Mouse (Mus musculus) olfactory bulb, adult 2 months (tissue): Measurements from ENCODE around the gene Tmem191c. TPM values are rescaled to one million over a fixed set of nuclear protein-coding genes. Genes with fewer than 3 reads are reported as not detected.

Experiments
- H3K27ac ChIP-seq: fragments of 200-500 bp; 2 replicates; pipeline ENCODE4 v1.5.1; 2012; ENCODE audit warnings: low read depth, low read length; ENCODE audit not compliant: insufficient read depth
- H3K4me1 ChIP-seq: fragments of 200-500 bp; 2 replicates; pipeline ENCODE4 v1.6.1; 2012; ENCODE audit warnings: low read length; ENCODE audit not compliant: control insufficient read depth, insufficient read depth
- H3K4me3 ChIP-seq: fragments of 200-500 bp; 2 replicates; pipeline ENCODE4 v1.5.1; 2012; ENCODE audit warnings: mild to moderate bottlenecking, low read depth, low read length, moderate library complexity; ENCODE audit not compliant: insufficient read depth
- CTCF ChIP-seq: fragments of 200-500 bp; IDR thresholded peaks from 2 replicates; pipeline ENCODE4 v1.5.1; 2012; ENCODE audit warnings: low read depth, mild to moderate bottlenecking, low read length, moderate library complexity; ENCODE audit not compliant: insufficient read depth
- POLR2A ChIP-seq: fragments of 200-500 bp; IDR thresholded peaks from 2 replicates; pipeline ENCODE4 v1.6.1; 2012; ENCODE audit warnings: mild to moderate bottlenecking, low read depth, low read length, moderate library complexity; ENCODE audit not compliant: insufficient read depth
- WGBS: fragments of 180-500 bp; shearing (Covaris S2); methylation state at CpG from one replicate; pipeline ENCODE4 v1.1.7; 2018; 5-methylcytosine and 5-hydroxymethylcytosine counted together
- polyA plus RNA-seq: library from polyadenylated mRNA; stranded (reverse); fragments of >200 nt; gene quantifications from 2 replicates; pipeline ENCODE4 v1.2.4, GENCODE M21; 2012; ENCODE audit warnings: low replicate concordance; ENCODE audit not compliant: missing spikeins, insufficient read depth, insufficient read length

Tmem191c gene
- polyA plus RNA-seq, 1 experiment, result not detected

- H3K4me1 ChIP-seq, result peaks cover 10% of the 10 kb centered on the region; the same call in 1 of the 2 replicates
- TF ChIP-seq POLR2A (no peak), CTCF (no peak)
- H3K4me3 ChIP-seq, result no peak overlapping the region
- WGBS, result 90% methylated on average over 2 of the region's 2 CpGs
- H3K27ac ChIP-seq, result no peak overlapping the region
Observed at GRCm38 (mm10) chr16:17239409-17239808, 36.5 kb upstream of the Tmem191c start.

- TF ChIP-seq POLR2A (no peak), CTCF (no peak)
- Histone ChIP-seq H3K4me1 (no peaks in the 10 kb centered on the region), H3K4me3 (no peak overlapping the region), H3K27ac (no peak overlapping the region)
- WGBS, result 70% methylated on average over 1 of the region's 1 CpGs
Observed at GRCm38 (mm10) chr16:17243731-17244130, 32.1 kb upstream of the Tmem191c start.

- Histone ChIP-seq H3K4me1 (no peaks in the 10 kb centered on the region), H3K27ac (no peak overlapping the region), H3K4me3 (no peak overlapping the region)
- 85% methylated on average over 1 of the region's 1 CpGs for WGBS
- no peak for TF ChIP-seq POLR2A
- no peak for TF ChIP-seq CTCF
Observed at GRCm38 (mm10) chr16:17244996-17245395, 30.9 kb upstream of the Tmem191c start.

DNA sequence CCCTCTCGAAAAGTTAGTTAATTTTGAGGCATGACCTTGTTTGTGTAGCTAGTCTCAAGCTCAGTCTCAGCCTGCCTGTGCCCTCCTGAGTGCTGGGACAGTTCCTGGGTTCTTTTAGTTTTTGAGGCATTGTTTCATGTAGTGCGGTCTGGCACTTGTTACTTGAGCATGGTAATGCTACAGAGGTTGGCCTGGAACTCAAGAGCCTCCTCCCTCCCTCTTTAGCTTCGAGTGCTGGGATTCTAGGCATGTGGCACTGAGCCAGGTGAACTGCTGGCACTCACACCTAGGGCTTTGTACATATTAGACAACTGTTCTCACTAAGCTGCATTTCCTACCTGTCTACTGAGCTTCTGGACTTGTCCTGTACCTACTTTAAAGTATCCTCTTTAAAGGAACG lies 28.1 kb upstream of the Tmem191c start:
- no peak overlapping the region for H3K4me3 ChIP-seq
- TF ChIP-seq CTCF (no peak), POLR2A (no peak)
- WGBS, result 54% methylated on average over 4 of the region's 4 CpGs
- no peak overlapping the region for H3K27ac ChIP-seq
- no peaks in the 10 kb centered on the region for H3K4me1 ChIP-seq

DNA sequence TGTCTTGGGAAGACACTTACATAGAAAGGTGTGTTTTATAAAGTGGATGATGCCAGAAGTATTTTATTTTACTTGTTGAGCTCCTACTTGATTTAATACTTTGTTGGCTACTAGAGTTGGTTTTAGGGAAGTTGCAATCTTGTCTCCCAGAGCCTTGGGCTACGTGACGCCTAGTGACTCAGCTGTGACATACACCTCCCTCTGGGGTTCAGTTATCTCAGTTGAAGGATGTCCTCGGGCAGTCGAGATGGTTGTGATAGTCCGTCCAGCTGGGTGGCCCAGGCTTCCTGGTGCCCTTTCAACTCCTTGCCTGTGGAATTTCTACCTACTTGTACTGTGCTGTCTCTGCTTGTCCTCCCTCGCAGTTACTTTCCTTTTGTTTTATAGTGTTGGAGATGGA lies 26.7 kb upstream of the Tmem191c start:
- Histone ChIP-seq H3K4me3 (no peak overlapping the region), H3K4me1 (peaks cover 4% of the 10 kb centered on the region), H3K27ac (no peak overlapping the region)
- 74% methylated on average over 6 of the region's 6 CpGs for WGBS
- TF ChIP-seq POLR2A (no peak), CTCF (no peak)

GRCm38 (mm10) chr16:17251539-17251938 lies 24.3 kb upstream of the Tmem191c start:
- WGBS, result 54% methylated on average over 3 of the region's 3 CpGs
- TF ChIP-seq POLR2A (no peak), CTCF (no peak)
- Histone ChIP-seq H3K4me1 (peaks cover 5% of the 10 kb centered on the region), H3K27ac (no peak overlapping the region), H3K4me3 (no peak overlapping the region)

- 76% methylated on average over 3 of the region's 3 CpGs for WGBS
- TF ChIP-seq POLR2A (no peak), CTCF (no peak)
- H3K27ac ChIP-seq, result no peak overlapping the region
- H3K4me1 ChIP-seq, result peaks cover 5% of the 10 kb centered on the region
- no peak overlapping the region for H3K4me3 ChIP-seq
Observed at GRCm38 (mm10) chr16:17252086-17252726, 23.7 kb upstream of the Tmem191c start.

DNA sequence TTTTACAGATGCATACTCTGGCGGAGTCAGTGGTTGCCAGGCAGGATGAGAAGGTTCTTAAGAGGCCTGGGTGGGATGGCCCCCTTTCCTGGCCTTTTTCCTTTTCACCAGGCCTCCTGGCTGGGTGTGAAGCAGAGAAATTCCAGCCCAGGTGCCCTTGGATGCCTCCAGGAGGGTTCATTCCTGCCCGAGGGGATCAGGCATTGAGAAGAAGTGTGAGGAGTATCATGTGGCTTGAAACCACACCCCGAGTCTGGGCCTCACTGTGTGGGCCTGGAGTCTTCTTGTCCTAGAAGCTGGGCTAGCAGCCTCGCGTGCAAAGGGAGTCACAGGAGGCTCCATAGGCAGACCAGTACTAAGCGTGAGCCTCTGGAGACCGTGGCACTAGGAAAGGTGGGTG lies 23.0 kb upstream of the Tmem191c start:
- Histone ChIP-seq H3K4me1 (peaks cover 5% of the 10 kb centered on the region), H3K4me3 (no peak overlapping the region), H3K27ac (no peak overlapping the region)
- WGBS, result 83% methylated on average over 7 of the region's 7 CpGs
- no peak for TF ChIP-seq CTCF
- no peak for TF ChIP-seq POLR2A

DNA sequence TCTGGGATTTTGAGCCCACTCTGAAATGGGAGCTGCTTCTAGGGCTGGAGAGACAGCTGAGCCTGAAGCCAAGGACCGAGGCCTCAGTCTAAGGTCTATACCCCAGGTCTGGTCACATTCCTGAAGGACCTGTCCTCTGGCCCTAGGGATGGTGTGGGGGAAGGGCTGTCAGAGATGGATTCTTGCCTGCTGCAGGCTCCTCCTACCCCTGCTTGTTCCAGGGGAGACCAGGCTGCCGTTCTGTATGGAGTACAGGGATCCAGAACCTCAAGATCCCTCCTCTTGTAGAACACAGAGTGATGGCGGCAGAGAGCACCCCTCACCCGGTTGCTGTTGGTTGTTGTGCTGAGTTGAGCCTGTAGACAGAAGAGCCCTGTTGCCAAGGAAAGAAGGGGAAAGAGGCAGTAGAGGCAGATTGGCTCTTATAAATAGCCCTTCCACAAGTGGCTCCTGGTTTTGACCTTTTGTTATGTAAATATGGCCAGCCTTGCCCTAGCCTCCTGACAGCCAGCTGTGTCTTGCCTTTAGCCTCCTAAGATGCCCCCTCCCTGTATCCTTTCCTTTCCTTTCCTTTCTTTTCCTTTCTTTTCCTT lies 21.8 kb upstream of the Tmem191c start:
- Histone ChIP-seq H3K4me1 (peaks cover 5% of the 10 kb centered on the region), H3K4me3 (no peak overlapping the region), H3K27ac (no peak overlapping the region)
- TF ChIP-seq CTCF (no peak), POLR2A (no peak)
- 44% methylated on average over 4 of the region's 4 CpGs for WGBS

GRCm38 (mm10) chr16:17255270-17255669 lies 20.6 kb upstream of the Tmem191c start:
- TF ChIP-seq CTCF (no peak), POLR2A (no peak)
- H3K4me1 ChIP-seq, result peaks cover 5% of the 10 kb centered on the region
- H3K27ac ChIP-seq, result no peak overlapping the region
- no peak overlapping the region for H3K4me3 ChIP-seq
- 58% methylated on average over 2 of the region's 2 CpGs for WGBS
